Mouse (Mus musculus): ENCODE measurements around the gene Slc7a11. TPM values are rescaled to one million over a fixed set of nuclear protein-coding genes. Genes with fewer than 3 reads are reported as not detected.

Gene Slc7a11
- total RNA-seq, 2 experiments from 2014 or later, result 0.42 to 0.47 TPM

DNA sequence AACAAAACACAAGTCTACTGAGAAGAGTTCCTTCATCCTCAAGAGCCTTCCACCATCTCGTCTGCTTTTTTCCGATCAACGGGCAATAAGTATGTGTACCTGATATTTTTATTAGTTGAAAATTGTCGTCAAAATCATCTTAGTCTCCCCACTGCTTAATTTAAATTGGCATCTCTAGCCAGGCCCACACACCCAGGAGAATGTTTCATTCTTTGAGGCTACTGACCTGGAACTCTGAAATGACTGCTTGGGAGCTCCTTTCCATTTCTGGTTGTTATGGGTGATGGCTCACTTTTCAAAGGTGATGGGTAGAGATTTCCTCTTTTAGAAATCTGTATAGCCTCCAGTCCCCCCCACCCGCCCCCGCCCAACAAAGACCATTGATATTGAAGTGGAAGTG, 54.6 kb downstream of the Slc7a11 start:
- no peak for DNase-seq

GRCm38 (mm10) chr3:50388288-50388687, 55.1 kb downstream of the Slc7a11 start:
- no peak for DNase-seq

DNA sequence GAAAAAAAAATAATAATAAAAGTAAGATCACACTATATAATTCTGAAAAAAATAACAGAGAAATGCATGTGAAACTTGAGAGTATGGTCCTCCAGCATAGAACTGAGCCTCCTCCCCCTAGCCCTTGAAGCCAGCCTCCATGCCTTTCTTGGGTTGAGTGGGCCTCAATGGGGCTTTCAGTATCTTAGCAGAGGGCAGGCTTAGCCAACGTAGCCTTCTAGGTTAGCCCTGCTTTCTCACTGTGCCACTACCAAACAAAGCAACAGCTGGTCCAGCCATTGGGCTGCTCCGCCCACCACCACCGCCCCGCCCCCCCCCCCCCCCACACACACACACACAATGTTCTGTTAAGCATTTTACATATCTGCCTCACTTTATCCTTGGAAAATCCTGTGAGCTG, 56.1 kb downstream of the Slc7a11 start:
- DNase-seq, result no peak

- DNase-seq, result no peak
Measured at GRCm38 (mm10) chr3:50386561-50387221, 56.7 kb downstream of the Slc7a11 start.

GRCm38 (mm10) chr3:50386066-50386465, 57.3 kb downstream of the Slc7a11 start:
- DNase-seq, result no peak

DNA sequence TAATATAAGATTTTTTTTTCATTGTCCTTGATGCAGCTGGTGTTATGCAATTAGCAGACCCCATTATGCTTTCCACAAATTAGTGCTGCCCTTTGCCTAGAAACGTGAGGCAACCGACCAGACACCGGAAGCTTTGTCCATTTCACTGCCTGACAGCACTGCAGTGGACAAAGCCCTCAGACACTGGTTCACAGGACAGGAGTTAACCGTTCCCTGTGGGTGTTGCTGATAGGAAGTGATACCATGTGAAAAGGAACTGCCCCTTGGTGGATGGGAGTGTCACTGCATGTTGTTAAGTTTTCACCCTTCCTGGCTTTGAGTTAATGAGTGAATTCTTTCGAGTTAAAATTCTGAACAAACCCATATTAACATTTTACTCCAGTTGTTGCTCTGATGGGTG, 60.7 kb downstream of the Slc7a11 start:
- DNase-seq, result no peak

- DNase-seq, result no peak
Measured at GRCm38 (mm10) chr3:50381861-50382693, 61.3 kb downstream of the Slc7a11 start.

GRCm38 (mm10) chr3:50381160-50381860, 62.1 kb downstream of the Slc7a11 start:
- peak; percentile 82 for DNase-seq

DNA sequence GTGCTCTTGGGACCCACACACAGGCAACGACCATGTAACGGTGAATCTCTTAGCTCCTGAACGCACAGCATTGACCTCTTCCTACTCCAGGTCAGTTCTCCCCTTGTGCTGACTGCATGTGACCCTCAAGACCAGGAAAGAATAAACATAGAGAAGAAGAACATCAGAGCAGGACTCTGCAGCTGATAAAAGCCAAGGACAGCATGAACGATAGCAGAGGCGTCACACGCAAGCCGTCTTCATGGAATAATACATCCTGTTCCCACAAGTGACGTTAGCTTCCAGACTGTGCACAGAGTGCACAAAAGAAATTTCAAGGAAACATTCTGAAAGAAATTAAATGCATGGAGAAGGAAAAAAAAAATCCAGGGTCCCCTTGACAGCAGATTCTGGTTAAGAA, 63.5 kb downstream of the Slc7a11 start:
- DNase-seq, result no peak

DNA sequence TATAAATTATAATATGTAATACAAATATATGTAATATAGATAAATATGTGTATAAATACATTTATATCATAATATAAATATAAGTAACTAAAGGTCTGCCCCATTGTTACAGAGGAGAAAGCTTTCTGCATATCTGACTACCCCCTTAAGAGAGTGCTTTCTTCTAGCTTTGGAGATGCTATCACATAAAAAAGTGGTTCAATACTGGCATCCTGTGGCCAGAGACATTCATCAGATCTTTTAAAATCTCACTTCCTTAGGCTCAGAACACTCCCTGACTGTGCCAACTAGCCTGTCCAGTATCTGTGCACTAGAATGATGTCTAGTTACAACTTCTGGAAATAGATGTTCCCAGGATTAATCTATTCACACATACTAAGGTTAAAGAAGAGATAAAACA, 67.9 kb downstream of the Slc7a11 start:
- no peak for DNase-seq

DNA sequence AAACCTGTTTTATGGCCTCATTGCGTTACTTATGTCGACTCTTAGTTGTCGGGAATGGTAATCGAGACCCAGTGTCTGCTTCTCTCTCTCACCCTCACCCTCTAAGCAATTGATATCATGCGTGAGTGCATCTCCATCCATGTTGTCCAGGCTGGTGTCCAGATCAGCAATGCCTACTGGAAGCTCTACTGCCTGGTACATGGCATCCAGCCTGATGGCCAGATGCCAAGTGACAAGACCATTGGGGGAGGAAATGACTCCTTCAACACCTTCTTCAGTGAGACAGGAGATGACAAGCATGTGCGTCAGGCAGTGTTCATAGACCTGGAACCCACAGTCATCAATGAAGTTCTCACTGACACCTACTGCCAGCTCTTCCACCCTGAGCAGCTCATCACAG, 73.6 kb downstream of the Slc7a11 start:
- DNase-seq, result no peak

GRCm38 (mm10) chr3:50367175-50367574, 76.2 kb downstream of the Slc7a11 start:
- no peak for DNase-seq

GRCm38 (mm10) chr3:50363659-50364058, 79.8 kb downstream of the Slc7a11 start:
- no peak for DNase-seq

GRCm38 (mm10) chr3:50347081-50347480, 96.3 kb downstream of the Slc7a11 start:
- DNase-seq, result no peak

DNA sequence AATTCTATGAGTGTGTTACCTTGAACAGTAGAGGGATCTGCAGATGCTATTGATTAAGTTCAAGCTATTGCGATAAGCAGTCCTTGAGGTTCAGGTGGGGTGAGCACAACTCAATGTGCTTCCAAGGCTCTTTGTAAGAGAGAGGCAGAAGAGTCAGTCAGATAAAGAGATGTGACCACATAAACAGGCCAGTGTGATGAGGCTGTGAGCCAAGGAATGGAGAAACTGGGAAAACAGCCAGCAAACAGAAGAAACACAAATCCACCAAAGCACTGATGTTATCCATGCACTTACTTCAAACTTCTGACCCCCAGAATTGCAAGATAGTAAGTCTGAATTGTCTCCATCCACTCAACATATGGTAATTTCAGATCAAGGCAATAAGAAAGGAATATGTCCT, 99.0 kb downstream of the Slc7a11 start:
- peak; percentile 12 for DNase-seq

- no peak for DNase-seq
Measured at GRCm38 (mm10) chr3:50324524-50324923, 118.9 kb downstream of the Slc7a11 start.

GRCm38 (mm10) chr3:50323881-50324280, 119.5 kb downstream of the Slc7a11 start:
- DNase-seq, result no peak

GRCm38 (mm10) chr3:50320862-50321261, 122.6 kb downstream of the Slc7a11 start:
- no peak for DNase-seq

- no peak for DNase-seq
Measured at GRCm38 (mm10) chr3:50318074-50318473, 125.3 kb downstream of the Slc7a11 start.

DNA sequence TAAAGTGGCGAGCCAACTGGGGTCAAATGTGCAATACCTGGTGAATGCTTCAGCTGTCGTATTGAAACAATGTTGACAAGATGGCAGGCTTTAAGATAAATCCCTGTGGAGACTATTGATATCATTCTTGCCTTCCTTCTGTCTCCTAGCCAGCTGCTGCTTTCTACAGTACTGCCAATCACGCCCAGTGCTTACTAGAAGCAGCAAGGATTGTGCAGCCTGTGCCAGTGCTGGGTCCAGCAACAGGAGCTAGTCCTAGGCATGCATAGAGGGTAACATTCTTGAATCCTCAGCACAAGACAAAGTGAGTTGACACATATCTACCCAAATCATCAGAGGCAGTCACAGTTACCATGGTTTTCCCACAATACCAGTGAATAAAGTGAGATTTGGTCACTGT, 129.6 kb downstream of the Slc7a11 start:
- DNase-seq, result no peak

- no peak for DNase-seq
Measured at GRCm38 (mm10) chr3:50307339-50308327, 135.8 kb downstream of the Slc7a11 start.

- no peak for DNase-seq
Measured at GRCm38 (mm10) chr3:50306334-50306733, 137.1 kb downstream of the Slc7a11 start.
